Mouse (Mus musculus): ENCODE measurements at regions not wholly inside any gene's neighbourhood (a gene's known extent, or its start where the extent isn't known, plus 50 kb on each side); places are given as distances from the start of the nearest gene placed in this dataset.

- DNase-seq: no peak
Measured at GRCm38 (mm10) chr14:80083724-80084123, 99.8 kb downstream of the Olfm4 start.

- no peak for DNase-seq
Measured at GRCm38 (mm10) chr14:80097238-80097637, 113.4 kb downstream of the Olfm4 start.

GRCm38 (mm10) chr14:80113115-80113687, 129.3 kb downstream of the Olfm4 start:
- no peak for DNase-seq

- no peak for DNase-seq
Measured at GRCm38 (mm10) chr14:80114326-80114725, 130.4 kb downstream of the Olfm4 start.

- DNase-seq: no peak
Measured at GRCm38 (mm10) chr14:80125156-80125555, 141.3 kb downstream of the Olfm4 start.

- no peak for DNase-seq
Measured at GRCm38 (mm10) chr14:80128181-80128580, 144.3 kb downstream of the Olfm4 start.

- no peak for DNase-seq
Measured at GRCm38 (mm10) chr14:80137541-80137940, 153.7 kb downstream of the Olfm4 start.

GRCm38 (mm10) chr14:80138991-80139791, 155.3 kb downstream of the Olfm4 start:
- no peak for DNase-seq

- peak; percentile 29 for DNase-seq
Measured at GRCm38 (mm10) chr14:80157002-80157401, 173.1 kb downstream of the Olfm4 start.

GRCm38 (mm10) chr14:80169211-80169610, 185.3 kb downstream of the Olfm4 start:
- DNase-seq: no peak

- DNase-seq: no peak
Measured at GRCm38 (mm10) chr14:80170450-80171180, 186.7 kb downstream of the Olfm4 start.

GRCm38 (mm10) chr14:80172799-80173484, 189.1 kb downstream of the Olfm4 start:
- DNase-seq: no peak

GRCm38 (mm10) chr14:80176464-80176863, 192.6 kb downstream of the Olfm4 start:
- no peak for DNase-seq

- no peak for DNase-seq
Measured at GRCm38 (mm10) chr14:80195041-80195440, 211.2 kb downstream of the Olfm4 start.

- DNase-seq: no peak
Measured at GRCm38 (mm10) chr14:80212916-80213315, 229.0 kb downstream of the Olfm4 start.

- DNase-seq: no peak
Measured at GRCm38 (mm10) chr14:80213666-80214065, 229.8 kb downstream of the Olfm4 start.

GRCm38 (mm10) chr14:80215960-80216552, 232.2 kb downstream of the Olfm4 start:
- peak; percentile 67 for DNase-seq

- no peak for DNase-seq
Measured at GRCm38 (mm10) chr14:80232066-80232465, 248.2 kb downstream of the Olfm4 start.

- DNase-seq: no peak
Measured at GRCm38 (mm10) chr14:80232976-80233375, 249.1 kb downstream of the Olfm4 start.

GRCm38 (mm10) chr14:80237136-80237535, 253.3 kb downstream of the Olfm4 start:
- DNase-seq: no peak

- DNase-seq: no peak
Measured at GRCm38 (mm10) chr14:80237552-80237951, 253.7 kb downstream of the Olfm4 start.

GRCm38 (mm10) chr14:80244640-80245302, 260.9 kb downstream of the Olfm4 start:
- no peak for DNase-seq

Data from lung, postnatal 10 days (tissue).